Mouse (Mus musculus): ENCODE results near the gene Srebf1. TPM values are rescaled to one million over a fixed set of nuclear protein-coding genes. Genes with fewer than 3 reads are reported as not detected.

Gene Srebf1
- polyA plus RNA-seq, 1 experiment from 2014 or later: 65.9 TPM

DNA sequence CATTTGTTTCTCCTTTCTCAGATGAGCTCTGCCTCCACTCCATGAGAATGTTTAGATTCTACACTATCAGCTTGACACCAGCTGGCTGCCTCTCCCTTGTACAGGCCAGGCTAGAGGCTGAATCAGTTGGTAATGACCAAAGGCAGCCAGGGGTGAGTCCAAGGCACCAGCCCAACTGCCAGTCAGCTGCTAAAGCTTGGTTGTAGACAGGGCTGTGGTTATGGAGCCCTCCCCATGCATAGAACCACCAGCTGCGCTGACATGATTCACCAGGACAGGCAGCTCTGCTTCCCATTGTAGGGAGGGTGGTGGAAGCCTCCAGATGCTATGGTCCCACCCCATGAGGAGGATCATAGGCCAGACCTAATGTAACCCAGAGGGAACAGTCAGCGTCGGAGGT, 68.4 kb downstream of the Srebf1 start:
- WGBS: 88% methylated on average over 3 of the region's 3 CpGs
- ATAC-seq (ENCODE audit: low read depth): no peak; the same call in 1 of the 2 replicates
- Histone ChIP-seq H3K27ac (ENCODE audit: low read length) (no peak overlapping the region), H3K4me3 (ENCODE audit: low read length) (no peak overlapping the region), H3K9me3 (ENCODE audit: control insufficient read depth, low read length) (no peaks in the 10 kb centered on the region), H3K27me3 (ENCODE audit: control insufficient read depth, insufficient read depth, low read depth, low read length) (no peaks in the 10 kb centered on the region), H3K4me2 (ENCODE audit: low read depth, low read length) (no peak overlapping the region), H3K9ac (ENCODE audit: low read length) (no peak overlapping the region), H3K4me1 (replicated peaks; ENCODE audit: control insufficient read depth, insufficient read depth, low read length) (peaks cover 8% of the 10 kb centered on the region), H3K36me3 (ENCODE audit: control insufficient read depth, insufficient read depth, low read length) (no peaks in the 10 kb centered on the region; the same call in 1 of the 2 replicates)

- no peak overlapping the region for H3K9ac ChIP-seq (ENCODE audit: low read length)
- no peak for ATAC-seq (ENCODE audit: low read depth)
- peaks cover 17% of the 10 kb centered on the region for H3K4me1 ChIP-seq (replicated peaks; ENCODE audit: control insufficient read depth, insufficient read depth, low read length)
- H3K4me3 ChIP-seq (ENCODE audit: low read length): no peak overlapping the region
- no peak overlapping the region for H3K27ac ChIP-seq (ENCODE audit: low read length)
- 42% methylated on average over 1 of the region's 1 CpGs for WGBS
- no peaks in the 10 kb centered on the region for H3K27me3 ChIP-seq (ENCODE audit: control insufficient read depth, insufficient read depth, low read depth, low read length)
- H3K36me3 ChIP-seq (ENCODE audit: control insufficient read depth, insufficient read depth, low read length): no peaks in the 10 kb centered on the region; the same call in 1 of the 2 replicates
- no peaks in the 10 kb centered on the region for H3K9me3 ChIP-seq (ENCODE audit: control insufficient read depth, low read length)
- H3K4me2 ChIP-seq (ENCODE audit: low read depth, low read length): no peak overlapping the region
Observed at GRCm38 (mm10) chr11:60152339-60152738, 70.0 kb downstream of the Srebf1 start.

GRCm38 (mm10) chr11:60150677-60151076, 71.7 kb downstream of the Srebf1 start:
- WGBS: 56% methylated on average over 3 of the region's 3 CpGs
- Histone ChIP-seq H3K9ac (ENCODE audit: low read length) (no peak overlapping the region), H3K4me3 (ENCODE audit: low read length) (no peak overlapping the region), H3K27me3 (ENCODE audit: control insufficient read depth, insufficient read depth, low read depth, low read length) (no peaks in the 10 kb centered on the region), H3K36me3 (ENCODE audit: control insufficient read depth, insufficient read depth, low read length) (no peaks in the 10 kb centered on the region; the same call in 1 of the 2 replicates), H3K27ac (ENCODE audit: low read length) (no peak overlapping the region), H3K4me1 (replicated peaks; ENCODE audit: control insufficient read depth, insufficient read depth, low read length) (peaks cover 20% of the 10 kb centered on the region), H3K9me3 (ENCODE audit: control insufficient read depth, low read length) (no peaks in the 10 kb centered on the region), H3K4me2 (ENCODE audit: low read depth, low read length) (no peak overlapping the region)
- ATAC-seq (ENCODE audit: low read depth): no peak

Small RNAs within 50 kb of the gene (microRNA-seq; reads per million reads assigned to microRNA genes)
- gene Mir6921 (not detected), gene Mir6922 (not detected)

Other genes starting within 250 kb of the Srebf1 start
- gene Pemt, start 176.1 kb downstream of the Srebf1 start, polyA plus RNA-seq (2015; fragmentation: Nextera tagmentation; extraction: Ambion mirVana): 6.5 and 8.0 TPM in 2 replicates
- gene Rai1, start 117.6 kb downstream of the Srebf1 start, polyA plus RNA-seq (2015; fragmentation: Nextera tagmentation; extraction: Ambion mirVana): 22.9 and 23.9 TPM in 2 replicates
- 29.6 and 33.4 TPM in 2 replicates for gene Tom1l2, start 130.3 kb upstream of the Srebf1 start, polyA plus RNA-seq (2015; fragmentation: Nextera tagmentation; extraction: Ambion mirVana)
- gene Drc3, start 130.7 kb upstream of the Srebf1 start, polyA plus RNA-seq (2015; fragmentation: Nextera tagmentation; extraction: Ambion mirVana): 11.2 and 11.3 TPM in 2 replicates
- 21.0 and 22.3 TPM in 2 replicates for gene Gid4, start 194.6 kb upstream of the Srebf1 start, polyA plus RNA-seq (2015; fragmentation: Nextera tagmentation; extraction: Ambion mirVana)
- gene Atpaf2, start 195.9 kb upstream of the Srebf1 start, polyA plus RNA-seq (2015; fragmentation: Nextera tagmentation; extraction: Ambion mirVana): 45.6 and 45.9 TPM in 2 replicates
- gene Drg2, start 232.0 kb upstream of the Srebf1 start, polyA plus RNA-seq (2015; fragmentation: Nextera tagmentation; extraction: Ambion mirVana): 93.5 and 98.1 TPM in 2 replicates
- 0.05 and 0.08 TPM in 2 replicates for gene Myo15, start 246.8 kb upstream of the Srebf1 start, polyA plus RNA-seq (2015; fragmentation: Nextera tagmentation; extraction: Ambion mirVana)